Mouse (Mus musculus) testis, postnatal 14 days (tissue): ENCODE data around the gene Cox14.
"Not testable (repeated sequence)": the region's sequence is repeated elsewhere in the genome, so short reads cannot be mapped to it uniquely, and the experiment has no call there.

ENCODE experiments used
- DNase-seq: peaks from one replicate; pipeline ENCODE4 v3.0.0; 2021; ENCODE audit warnings: low spot score

Gene Cox14

DNA sequence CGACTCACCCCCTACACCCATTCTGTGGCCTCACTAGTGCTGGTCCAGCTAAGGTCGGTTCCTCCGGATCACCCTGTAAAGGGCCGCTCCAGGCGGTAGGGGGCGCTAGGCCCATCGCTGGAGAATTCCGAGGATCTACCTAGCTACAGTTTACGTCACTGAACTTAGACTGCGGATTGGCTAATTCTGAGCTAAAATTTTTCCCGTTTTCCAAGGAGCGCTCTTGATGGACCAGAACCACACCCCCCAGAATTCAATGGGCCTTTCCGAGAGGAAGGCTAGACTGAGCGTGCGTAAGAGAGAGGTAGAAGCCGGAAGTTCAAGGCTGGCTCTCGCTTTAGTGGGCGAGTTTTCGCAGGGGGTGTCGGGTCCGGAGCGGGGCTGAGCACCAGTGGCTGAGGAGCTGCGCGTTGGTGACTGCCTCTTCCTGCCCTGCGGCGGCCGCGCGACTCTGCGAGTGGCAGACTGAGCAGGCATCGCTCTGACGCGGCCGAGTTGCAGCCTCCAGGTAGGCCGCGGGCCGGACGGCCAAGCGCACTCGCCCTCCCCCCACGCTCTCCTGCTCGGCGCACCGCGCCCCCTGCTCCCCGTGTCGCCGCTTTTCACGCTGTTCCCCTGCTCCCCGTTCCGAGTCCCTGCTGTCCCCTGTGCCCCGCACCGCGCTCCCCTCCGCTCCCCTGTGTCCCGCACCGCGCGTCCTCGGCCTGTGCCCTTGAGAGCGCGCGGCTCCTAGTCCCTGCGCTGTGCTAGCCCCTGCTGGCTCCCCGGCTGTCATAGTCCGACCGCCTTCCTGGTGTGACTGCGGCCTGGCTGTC, at the start of gene Cox14:
Gene Cox14 (plus strand): TSS at position 278 of the 815 bp plus-strand sequence.
- DNase-seq: peak; percentile 95

DNA sequence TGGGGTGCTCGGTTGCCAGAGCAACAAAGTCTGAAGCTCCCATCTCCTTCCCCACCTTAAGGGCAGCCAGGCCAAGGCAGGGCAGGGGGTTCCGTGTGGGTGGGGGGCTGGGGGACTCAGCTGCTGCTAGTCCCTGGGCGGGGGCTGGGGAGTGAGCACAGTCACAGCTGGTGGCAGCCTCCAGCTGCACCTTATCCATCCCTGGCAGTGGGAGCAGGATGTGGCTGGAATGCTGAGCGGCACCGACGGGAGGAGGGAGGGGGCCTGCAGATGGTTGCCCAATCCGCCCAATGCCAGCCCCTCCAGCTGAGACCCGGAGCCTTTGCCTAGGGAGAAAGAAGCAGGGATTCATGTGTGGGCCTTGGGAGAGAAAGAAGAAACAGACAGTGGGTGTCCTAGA, 48.3 kb upstream of the Cox14 start:
- no peak for DNase-seq

GRCm38 (mm10) chr15:99678063-99678800, 47.2 kb upstream of the Cox14 start:
- no peak for DNase-seq

- DNase-seq: no peak
Observed at GRCm38 (mm10) chr15:99679008-99679407, 46.4 kb upstream of the Cox14 start.

DNA sequence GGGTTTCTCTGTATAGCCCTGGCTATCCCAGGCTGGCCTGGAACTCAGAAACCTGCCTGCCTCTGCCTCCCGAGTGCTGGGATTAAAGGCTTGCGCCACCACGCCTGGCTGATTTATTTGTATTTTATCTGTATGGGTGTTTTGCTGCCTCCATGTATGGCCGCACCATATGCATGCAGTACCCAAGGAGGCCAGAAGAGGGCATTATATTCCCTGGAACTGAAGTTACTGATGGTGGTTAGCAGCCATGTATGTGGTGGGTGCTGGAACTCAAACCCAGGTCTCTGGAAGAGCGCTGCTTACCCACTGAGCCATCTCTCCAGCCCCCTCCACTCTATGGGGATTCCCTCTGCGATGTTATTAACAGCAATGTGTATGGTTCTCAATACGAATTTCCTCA, 42.5 kb upstream of the Cox14 start:
- no peak for DNase-seq

DNA sequence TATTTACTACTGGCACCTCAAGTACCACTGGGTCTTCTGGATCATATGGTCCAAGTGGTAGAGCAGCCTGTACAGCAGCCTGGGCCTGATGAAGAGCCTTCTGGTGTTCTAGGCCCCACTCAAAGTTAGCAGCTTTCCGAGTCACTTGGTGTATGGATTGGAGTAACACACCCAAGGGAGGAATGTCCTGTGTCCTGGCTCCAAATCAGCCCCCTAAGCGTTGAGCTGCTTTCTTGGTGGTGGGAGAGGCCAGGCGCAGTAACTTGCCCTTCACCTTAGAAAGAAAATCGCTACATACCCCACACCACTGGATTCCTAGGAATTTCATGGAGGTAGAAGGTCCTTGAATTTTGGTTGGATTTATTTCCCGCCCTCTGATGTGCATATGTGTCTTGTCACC, 41.3 kb upstream of the Cox14 start:
- DNase-seq: no peak

DNA sequence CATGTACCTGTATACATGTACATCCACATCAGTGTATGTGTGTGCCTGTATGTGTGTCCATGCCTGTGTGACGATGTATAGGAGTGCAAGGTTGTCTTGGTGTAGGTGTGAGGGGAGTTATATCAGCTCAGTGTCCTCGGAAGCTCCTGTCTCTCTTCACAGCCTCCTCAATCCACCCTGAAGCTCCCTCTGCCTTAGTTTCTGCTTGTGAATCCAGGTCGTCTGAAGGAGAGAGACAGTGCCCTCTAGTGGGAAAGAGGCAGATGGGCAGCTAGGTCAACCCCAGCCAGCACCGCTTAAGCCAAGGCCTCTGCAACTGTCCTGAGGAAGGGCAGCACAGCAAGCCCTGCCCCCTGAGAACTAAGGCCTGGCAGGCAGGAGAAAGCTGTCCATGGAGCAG, 36.7 kb upstream of the Cox14 start:
- no peak for DNase-seq

- DNase-seq: no peak
Observed at GRCm38 (mm10) chr15:99690924-99691323, 34.5 kb upstream of the Cox14 start.

GRCm38 (mm10) chr15:99691976-99692375, 33.4 kb upstream of the Cox14 start:
- DNase-seq: no peak

GRCm38 (mm10) chr15:99697309-99697708, 28.1 kb upstream of the Cox14 start:
- no peak for DNase-seq

GRCm38 (mm10) chr15:99698533-99699085, 26.8 kb upstream of the Cox14 start:
- no peak for DNase-seq

DNA sequence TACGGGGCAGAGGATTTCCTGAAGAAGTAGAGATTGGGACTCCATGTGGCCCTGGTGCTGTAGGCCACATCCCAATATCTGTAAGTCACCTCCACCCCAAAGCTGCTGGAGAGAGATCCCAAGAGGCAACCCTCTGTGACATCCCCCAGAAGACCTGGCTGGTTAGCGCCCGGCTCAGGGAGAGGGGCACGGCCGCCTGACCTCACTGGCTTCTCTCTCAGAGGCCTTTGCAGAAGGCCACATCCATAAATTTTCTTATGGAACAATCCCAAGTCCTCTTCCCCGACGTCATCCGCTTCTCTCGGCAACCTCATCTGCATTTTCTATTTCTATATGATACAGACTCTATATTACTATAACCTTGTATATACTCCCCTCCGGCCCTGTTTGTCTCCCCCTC, 25.7 kb upstream of the Cox14 start:
- DNase-seq: no peak

DNA sequence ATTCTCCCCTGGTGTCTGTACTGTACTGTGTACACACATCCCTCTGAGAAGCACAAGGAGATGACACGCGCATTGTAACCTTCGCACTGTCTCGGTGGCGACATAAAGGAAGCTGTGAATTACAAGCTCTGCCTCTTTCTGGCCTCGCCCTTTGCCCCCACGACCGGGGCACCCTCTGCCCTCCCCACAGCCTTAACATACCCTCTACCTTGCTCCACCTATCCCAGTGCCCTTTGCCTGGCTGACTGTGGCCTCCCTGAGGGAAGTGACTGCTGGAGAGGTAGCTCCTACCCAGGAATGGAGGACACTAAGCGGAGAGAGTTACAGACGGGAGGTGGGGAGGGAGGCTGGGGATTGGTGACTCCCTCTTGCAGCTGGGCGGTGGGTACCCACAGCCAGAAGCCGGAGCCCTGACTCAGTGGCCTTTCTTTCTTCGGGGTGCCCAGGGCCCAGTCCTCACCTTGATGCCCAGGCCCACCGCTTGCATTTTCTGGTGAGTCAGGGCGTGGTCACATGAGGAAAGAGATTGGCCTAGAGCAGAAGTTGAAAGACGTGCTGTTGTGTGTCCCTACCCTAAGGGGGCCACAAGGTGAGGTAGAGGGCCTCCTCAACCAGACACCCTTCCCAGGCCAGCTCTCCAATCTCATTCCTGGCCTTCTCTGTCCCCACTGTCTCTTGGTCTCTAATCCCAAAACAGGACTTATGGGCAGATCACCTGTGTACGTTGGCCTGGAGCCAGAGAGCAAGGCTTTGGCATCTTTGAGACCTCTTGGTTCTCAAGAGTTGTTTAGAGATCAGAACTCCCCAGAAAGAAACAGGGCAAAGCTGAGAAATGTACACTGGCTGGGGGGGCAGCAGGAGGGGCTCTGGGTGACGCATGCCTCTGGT, 25.0 kb upstream of the Cox14 start:
- no peak for DNase-seq

- not testable (repeated sequence) for DNase-seq
Observed at GRCm38 (mm10) chr15:99701640-99701998, 23.8 kb upstream of the Cox14 start.

- peak; percentile 96 for DNase-seq
Observed at GRCm38 (mm10) chr15:99701999-99702900, 23.2 kb upstream of the Cox14 start, which contains the start of gene Smarcd1. Smarcd1 (plus strand) TSS chr15:99702129.

DNA sequence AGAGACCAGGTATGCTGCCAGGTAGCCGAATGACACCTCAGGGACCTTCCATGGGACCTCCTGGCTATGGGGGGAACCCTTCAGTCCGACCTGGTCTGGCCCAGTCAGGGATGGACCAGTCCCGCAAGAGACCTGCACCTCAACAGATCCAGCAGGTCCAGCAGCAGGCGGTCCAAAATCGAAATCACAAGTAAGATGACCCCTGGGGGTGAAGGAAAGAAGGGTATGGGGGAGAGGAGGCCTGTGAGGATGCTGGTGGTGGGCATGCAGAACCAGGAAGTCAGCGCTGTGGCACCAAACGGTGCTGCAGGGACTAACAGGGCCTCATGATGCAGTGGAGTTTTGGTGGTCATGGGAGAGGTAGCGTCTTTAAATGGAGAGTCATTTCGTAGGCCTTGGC, 22.3 kb upstream of the Cox14 start:
- no peak for DNase-seq

- no peak for DNase-seq
Observed at GRCm38 (mm10) chr15:99703676-99704040, 21.8 kb upstream of the Cox14 start.

GRCm38 (mm10) chr15:99704041-99704681, 21.3 kb upstream of the Cox14 start:
- DNase-seq: no peak

DNA sequence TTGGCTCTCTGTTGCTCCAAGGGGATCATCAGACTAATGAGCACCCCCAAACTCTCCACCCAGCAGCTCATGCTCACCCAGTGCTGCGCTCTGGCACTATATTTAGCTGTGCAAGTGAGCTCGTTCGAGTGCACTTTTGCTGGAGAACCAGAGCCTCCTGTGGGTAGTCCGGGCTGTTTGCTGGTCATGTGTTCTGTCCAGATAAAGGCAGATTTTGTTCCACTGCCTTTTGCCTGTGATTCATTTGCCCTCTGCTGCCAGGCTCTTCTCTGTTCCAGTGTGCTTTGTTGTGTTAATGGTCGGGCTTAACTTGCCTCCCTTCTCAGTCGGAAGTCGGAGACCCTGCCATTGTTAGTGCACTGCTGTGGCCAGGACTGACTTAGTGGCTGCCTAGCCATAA, 20.5 kb upstream of the Cox14 start:
- no peak for DNase-seq

DNA sequence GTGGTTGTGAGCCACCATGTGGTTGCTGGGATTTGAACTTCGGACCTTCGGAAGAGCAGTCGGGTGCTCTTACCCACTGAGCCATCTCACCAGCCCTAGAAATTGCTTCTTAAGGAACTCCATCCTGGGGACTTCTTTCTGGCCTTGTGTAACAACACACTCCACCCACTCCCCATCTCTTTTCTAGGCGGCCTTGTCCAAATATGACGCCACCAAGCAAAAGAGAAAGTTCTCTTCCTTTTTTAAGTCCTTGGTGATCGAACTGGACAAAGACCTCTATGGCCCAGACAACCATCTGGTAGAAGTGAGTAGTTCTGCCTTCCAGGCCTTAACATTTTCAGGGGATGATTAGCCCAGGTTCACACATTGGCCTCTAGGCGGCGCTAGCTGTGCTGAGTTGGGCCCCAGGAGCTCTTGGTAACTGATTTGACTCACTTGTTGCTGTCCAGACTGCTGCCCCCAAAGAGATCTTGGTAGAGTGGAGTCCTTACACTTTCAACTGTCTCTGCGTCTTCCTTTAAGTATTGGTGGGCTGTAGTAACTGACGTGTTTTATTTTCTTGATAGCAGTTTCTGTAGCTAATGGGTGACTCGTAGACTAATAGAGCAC, 19.9 kb upstream of the Cox14 start, which contains the start of gene Gm17349:
Gene Gm17349 (minus strand): TSS at position 51 of the 609 bp plus-strand sequence.
- DNase-seq: no peak
